Mouse (Mus musculus): ENCODE measurements around the gene Cmtm5. TPM values are rescaled to one million over a fixed set of nuclear protein-coding genes. Genes with fewer than 3 reads are reported as not detected.

Cmtm5 gene
- 1.1 TPM for polyA plus RNA-seq (2014; fragmentation: Illumina TruSeq; extraction: RNeasy Lipid Tissue Mini Kit (QIAGEN cat#74804); ENCODE audit: low read depth, low replicate concordance)

DNA sequence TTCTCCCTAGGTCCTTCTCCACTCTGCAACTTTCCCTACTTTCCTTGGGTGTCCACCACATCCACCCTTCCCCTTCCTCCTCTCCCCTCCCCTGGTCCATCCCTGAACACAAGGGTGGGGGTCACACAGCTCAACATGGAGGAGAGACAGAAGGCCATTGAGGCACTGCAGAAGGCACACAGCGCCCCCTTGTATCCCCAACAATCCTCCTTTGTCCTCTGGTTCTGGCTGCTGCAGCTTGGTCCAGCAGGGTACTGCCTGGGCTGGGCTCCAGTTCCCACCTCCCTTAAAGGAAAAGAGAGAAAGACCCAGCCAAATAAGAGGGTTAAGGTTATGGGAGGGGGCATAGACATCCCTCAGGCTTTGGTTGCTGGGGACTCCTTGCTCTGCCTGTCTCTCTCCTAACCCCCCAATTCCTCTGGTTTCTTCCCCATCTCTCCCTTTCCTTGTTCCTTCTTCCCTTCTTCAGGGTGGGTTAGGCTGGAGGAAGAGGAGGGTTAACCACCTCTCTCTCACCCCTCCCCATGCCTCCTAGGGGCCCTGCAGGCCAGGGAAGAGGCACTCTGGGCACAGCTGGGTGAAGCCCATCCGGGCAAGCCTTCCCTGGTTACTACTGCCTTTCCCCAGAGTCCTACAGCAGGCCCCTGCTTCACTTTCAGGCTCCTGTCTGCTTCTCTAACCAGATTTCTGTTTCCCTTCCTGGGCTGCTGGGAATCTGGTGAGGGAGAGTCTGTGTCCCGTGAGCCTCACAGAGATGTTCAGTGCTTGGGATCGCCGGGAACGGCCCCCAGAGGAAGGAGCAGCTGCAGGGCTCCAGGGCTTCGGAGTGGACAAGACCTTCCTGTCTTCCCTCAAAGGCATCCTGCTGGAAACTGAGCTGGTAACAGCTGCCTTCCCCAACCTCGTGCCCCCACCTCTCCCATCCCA, at the start of gene Cmtm5:
Gene Cmtm5 (plus strand): TSS at position 358 of the 927 bp plus-strand sequence.

DNA sequence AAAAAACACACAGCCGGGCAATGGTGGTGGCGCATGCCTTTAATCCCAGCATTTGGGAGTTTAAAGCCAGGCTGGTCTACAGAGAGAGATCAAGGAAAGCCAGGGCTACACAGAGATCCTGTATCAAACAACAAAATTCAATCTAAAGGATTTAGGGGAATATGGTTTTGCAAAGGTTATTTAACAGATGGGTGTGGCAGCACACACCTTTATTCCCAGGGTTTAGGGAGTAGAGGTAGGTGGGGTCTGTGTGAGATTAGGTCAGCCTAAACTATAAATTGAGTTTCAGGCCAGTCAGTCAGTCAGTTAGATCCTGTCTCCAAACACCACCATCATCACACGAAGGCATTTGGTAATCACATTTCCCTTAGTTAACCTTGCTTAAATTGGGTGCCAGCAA, 43.9 kb upstream of the Cmtm5 start, which contains the start of gene Pabpn1:
Gene Pabpn1 (plus strand): TSS at position 301 of the 400 bp plus-strand sequence.

DNA sequence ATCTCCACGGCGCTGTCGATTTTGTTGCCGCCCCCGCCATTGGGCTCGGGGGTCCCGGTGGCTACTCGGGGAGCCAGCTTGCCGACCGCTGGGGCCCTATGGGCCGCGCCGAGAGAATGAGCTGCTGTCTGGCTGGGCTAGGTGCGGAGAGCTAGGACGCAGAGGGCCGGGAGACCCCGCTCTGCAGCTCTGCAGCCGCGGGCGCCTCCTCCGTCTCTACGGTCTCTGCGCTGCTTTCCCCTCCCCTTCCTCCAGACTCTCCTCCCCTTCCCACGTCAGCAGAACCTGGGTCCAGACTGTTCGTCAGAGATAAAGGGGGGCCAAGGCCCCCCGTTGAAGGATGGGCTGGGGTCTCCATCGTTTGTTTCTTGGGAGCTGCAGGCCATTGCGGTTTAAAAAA, 23.2 kb upstream of the Cmtm5 start, which contains the start of gene Slc22a17:
Gene Slc22a17 (minus strand): TSS at position 247 of the 400 bp plus-strand sequence.

DNA sequence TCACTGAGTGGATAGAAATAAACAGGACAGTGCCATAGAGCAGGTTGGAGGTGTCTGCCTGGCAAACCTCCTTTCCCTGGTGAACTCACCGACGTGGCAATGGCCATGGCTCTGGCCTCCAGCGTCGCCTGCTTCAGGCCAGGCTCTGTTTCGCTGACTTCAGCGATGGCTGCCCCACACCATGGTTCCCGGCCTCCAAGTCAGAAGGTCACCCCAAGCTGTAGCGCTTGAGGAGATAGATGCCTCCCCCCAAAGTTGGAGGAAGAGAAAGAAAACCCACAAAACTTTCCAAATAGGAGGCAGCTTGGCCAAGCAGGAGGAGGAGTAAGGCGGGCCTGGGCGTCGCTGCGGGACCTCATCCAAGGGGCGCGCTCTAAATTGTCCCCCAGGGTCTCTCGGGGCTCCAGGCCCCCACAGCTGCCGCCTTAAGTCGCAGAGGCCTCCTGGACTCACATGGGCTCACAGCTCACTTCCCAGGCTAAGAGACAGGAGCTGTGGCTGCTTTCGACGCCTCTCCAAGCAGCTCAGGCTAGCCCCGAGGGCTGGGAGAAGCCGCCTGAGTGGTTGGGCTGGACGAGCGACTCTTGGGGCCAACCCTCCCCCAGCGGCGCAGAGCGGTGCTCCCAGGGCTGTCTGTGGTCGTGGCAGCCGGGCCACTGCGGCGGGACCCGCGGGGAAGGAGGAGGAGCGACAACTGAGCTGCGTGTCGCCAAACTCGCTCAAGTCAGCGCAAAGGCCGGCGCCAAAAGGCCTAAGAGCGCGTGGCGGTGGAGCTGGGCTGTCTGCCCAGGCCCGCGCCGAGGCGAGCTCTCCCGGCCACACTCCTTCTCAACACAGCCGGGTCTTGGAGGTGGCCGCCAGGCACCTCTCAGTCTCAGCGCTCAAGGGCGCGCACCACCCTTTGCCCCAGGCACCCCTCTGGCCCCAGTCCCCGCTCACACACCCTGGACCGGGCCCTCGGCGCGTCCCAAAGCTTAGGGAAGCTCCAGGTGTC, 10.4 kb upstream of the Cmtm5 start, which contains the start of gene Efs:
Gene Efs (minus strand): TSS at position 778 of the 994 bp plus-strand sequence.

DNA sequence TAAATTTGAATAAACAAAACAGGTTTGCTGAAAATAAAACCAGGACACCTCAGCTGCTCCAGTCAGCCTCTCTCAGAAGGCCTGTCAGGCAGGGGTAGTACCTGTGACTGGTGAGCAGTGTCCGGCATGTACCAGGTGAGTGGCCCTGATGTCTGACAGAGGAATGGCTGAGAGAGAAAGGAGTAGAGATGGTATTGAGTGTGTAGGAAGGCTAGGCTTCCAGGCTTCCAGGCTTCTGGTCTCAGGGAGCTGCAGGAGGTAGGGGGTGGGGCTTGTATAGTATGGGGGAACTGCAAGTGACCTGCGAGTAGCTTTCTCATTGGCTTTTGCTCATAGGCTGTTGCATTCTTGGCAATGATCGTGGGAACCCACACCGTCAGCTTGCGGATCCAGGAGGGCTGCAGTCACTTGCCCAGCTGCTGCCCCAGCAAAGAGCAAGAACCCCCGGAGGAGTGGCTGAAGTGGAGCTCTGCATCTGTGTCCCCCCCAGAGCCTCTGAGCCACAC, 3.4 kb upstream of the Cmtm5 start, which contains the start of gene Il25:
Gene Il25 (plus strand): TSS at position 51 of the 506 bp plus-strand sequence.

DNA sequence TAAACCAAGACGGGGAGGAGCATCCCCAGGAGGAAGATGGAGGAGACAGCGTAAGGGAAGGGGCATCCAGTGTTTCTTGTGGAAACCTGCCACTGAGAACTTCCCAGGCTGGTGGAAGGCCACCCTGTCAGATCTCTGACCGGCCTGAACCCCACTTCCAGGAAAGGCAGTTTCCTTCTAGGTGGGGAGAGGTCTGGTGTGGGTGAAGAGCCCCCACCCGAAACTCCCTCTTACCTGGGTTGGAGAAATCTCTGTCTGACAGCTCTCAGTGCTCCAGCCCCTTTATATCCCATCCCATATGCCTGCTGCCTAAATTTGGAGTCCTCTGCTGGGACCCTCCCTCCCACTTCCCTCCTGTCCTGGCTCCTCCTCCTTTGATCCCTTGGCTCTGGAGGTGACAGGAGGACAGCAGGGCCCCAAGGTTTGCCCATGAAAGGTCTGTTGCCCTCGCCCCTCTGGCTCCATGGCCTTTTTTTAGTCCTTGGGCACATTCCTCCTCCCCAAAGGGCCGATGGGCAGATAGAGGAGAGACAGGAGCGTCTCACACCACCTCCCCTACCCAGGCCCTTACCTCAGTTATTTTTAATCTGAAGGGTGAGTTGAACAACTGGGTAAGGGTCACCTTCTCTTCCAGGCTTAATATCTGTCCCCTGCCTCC, 30.4 kb downstream of the Cmtm5 start, which contains the start of gene Myh6:
Gene Myh6 (minus strand): TSS at position 608 of the 658 bp plus-strand sequence.

DNA sequence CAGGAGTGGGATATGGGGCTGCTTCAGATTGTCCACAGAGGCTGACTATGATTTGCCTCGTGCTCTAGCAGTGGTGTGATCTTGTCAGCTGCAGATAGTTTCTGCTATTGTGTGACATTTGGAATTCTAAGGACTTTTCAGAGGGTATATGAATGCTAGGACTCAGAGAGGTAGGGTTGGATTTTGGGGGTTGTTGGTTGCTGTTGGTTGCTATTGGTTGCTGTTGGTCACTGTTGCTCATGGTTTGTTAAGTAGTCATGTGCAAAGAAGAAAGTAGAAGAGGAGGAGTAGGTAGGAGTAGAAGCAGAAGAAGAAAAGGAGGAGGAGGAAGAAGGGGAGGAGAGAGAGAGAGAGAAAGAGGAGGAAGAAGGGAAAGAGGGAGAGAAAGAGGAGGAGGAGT, 40.6 kb downstream of the Cmtm5 start, which contains the start of gene Gm17428:
Gene Gm17428 (plus strand): TSS at position 301 of the 400 bp plus-strand sequence.

Other genes starting within 250 kb of the Cmtm5 start
- 103 TPM for gene Acin1, start 249.3 kb upstream of the Cmtm5 start, polyA plus RNA-seq (2014; fragmentation: Illumina TruSeq; extraction: RNeasy Lipid Tissue Mini Kit (QIAGEN cat#74804); ENCODE audit: low read depth, low replicate concordance)
- gene Gm29776, start 237.4 kb upstream of the Cmtm5 start, polyA plus RNA-seq (2014; fragmentation: Illumina TruSeq; extraction: RNeasy Lipid Tissue Mini Kit (QIAGEN cat#74804); ENCODE audit: low read depth, low replicate concordance): not detected
- not detected for gene Cebpe, start 224.1 kb upstream of the Cmtm5 start, polyA plus RNA-seq (2014; fragmentation: Illumina TruSeq; extraction: RNeasy Lipid Tissue Mini Kit (QIAGEN cat#74804); ENCODE audit: low read depth, low replicate concordance)
- gene Slc7a8, start 154.3 kb upstream of the Cmtm5 start, polyA plus RNA-seq (2014; fragmentation: Illumina TruSeq; extraction: RNeasy Lipid Tissue Mini Kit (QIAGEN cat#74804); ENCODE audit: low read depth, low replicate concordance): 2.3 TPM
- gene Rnf212b, start 122.1 kb upstream of the Cmtm5 start, polyA plus RNA-seq (2014; fragmentation: Illumina TruSeq; extraction: RNeasy Lipid Tissue Mini Kit (QIAGEN cat#74804); ENCODE audit: low read depth, low replicate concordance): not detected
- gene Homez, start 65.3 kb upstream of the Cmtm5 start, polyA plus RNA-seq (2014; fragmentation: Illumina TruSeq; extraction: RNeasy Lipid Tissue Mini Kit (QIAGEN cat#74804); ENCODE audit: low read depth, low replicate concordance): 4.2 TPM
- 6.7 TPM for gene Ppp1r3e, start 58.7 kb upstream of the Cmtm5 start, polyA plus RNA-seq (2014; fragmentation: Illumina TruSeq; extraction: RNeasy Lipid Tissue Mini Kit (QIAGEN cat#74804); ENCODE audit: low read depth, low replicate concordance)
- gene Bcl2l2, start 52.9 kb upstream of the Cmtm5 start, polyA plus RNA-seq (2014; fragmentation: Illumina TruSeq; extraction: RNeasy Lipid Tissue Mini Kit (QIAGEN cat#74804); ENCODE audit: low read depth, low replicate concordance): 44.0 TPM
- not detected for gene Gm20521, start 52.8 kb upstream of the Cmtm5 start, polyA plus RNA-seq (2014; fragmentation: Illumina TruSeq; extraction: RNeasy Lipid Tissue Mini Kit (QIAGEN cat#74804); ENCODE audit: low read depth, low replicate concordance)
- 80.5 TPM for gene Pabpn1, start 43.8 kb upstream of the Cmtm5 start, polyA plus RNA-seq (2014; fragmentation: Illumina TruSeq; extraction: RNeasy Lipid Tissue Mini Kit (QIAGEN cat#74804); ENCODE audit: low read depth, low replicate concordance)
- 7.5 TPM for gene Slc22a17, start 23.1 kb upstream of the Cmtm5 start, polyA plus RNA-seq (2014; fragmentation: Illumina TruSeq; extraction: RNeasy Lipid Tissue Mini Kit (QIAGEN cat#74804); ENCODE audit: low read depth, low replicate concordance)
- gene Efs, start 10.1 kb upstream of the Cmtm5 start, polyA plus RNA-seq (2014; fragmentation: Illumina TruSeq; extraction: RNeasy Lipid Tissue Mini Kit (QIAGEN cat#74804); ENCODE audit: low read depth, low replicate concordance): 2.7 TPM
- not detected for gene Il25, start 3.6 kb upstream of the Cmtm5 start, polyA plus RNA-seq (2014; fragmentation: Illumina TruSeq; extraction: RNeasy Lipid Tissue Mini Kit (QIAGEN cat#74804); ENCODE audit: low read depth, low replicate concordance)
- gene Myh6, start 30.7 kb downstream of the Cmtm5 start, polyA plus RNA-seq (2014; fragmentation: Illumina TruSeq; extraction: RNeasy Lipid Tissue Mini Kit (QIAGEN cat#74804); ENCODE audit: low read depth, low replicate concordance): 19,749 TPM
- not detected for gene Gm17428, start 40.7 kb downstream of the Cmtm5 start, polyA plus RNA-seq (2014; fragmentation: Illumina TruSeq; extraction: RNeasy Lipid Tissue Mini Kit (QIAGEN cat#74804); ENCODE audit: low read depth, low replicate concordance)
- gene Myh7, start 58.4 kb downstream of the Cmtm5 start, polyA plus RNA-seq (2014; fragmentation: Illumina TruSeq; extraction: RNeasy Lipid Tissue Mini Kit (QIAGEN cat#74804); ENCODE audit: low read depth, low replicate concordance): 68.0 TPM
- 34.7 TPM for gene Ngdn, start 79.2 kb downstream of the Cmtm5 start, polyA plus RNA-seq (2014; fragmentation: Illumina TruSeq; extraction: RNeasy Lipid Tissue Mini Kit (QIAGEN cat#74804); ENCODE audit: low read depth, low replicate concordance)
- 2.3 TPM for gene Zfhx2, start 156.1 kb downstream of the Cmtm5 start, polyA plus RNA-seq (2014; fragmentation: Illumina TruSeq; extraction: RNeasy Lipid Tissue Mini Kit (QIAGEN cat#74804); ENCODE audit: low read depth, low replicate concordance)
- 17.0 TPM for gene Thtpa, start 158.5 kb downstream of the Cmtm5 start, polyA plus RNA-seq (2014; fragmentation: Illumina TruSeq; extraction: RNeasy Lipid Tissue Mini Kit (QIAGEN cat#74804); ENCODE audit: low read depth, low replicate concordance)
- gene Ap1g2, start 170.3 kb downstream of the Cmtm5 start, polyA plus RNA-seq (2014; fragmentation: Illumina TruSeq; extraction: RNeasy Lipid Tissue Mini Kit (QIAGEN cat#74804); ENCODE audit: low read depth, low replicate concordance): 8.4 TPM
- gene Jph4, start 180.7 kb downstream of the Cmtm5 start, polyA plus RNA-seq (2014; fragmentation: Illumina TruSeq; extraction: RNeasy Lipid Tissue Mini Kit (QIAGEN cat#74804); ENCODE audit: low read depth, low replicate concordance): 0.16 TPM